Mouse (Mus musculus) hematopoietic stem cell, adult 5-6 weeks (primary cell): ENCODE data around the gene Adcy9. TPM values are rescaled to one million over a fixed set of nuclear protein-coding genes. Genes with fewer than 3 reads are reported as not detected.
"Not testable (repeated sequence)": the region's sequence is repeated elsewhere in the genome, so short reads cannot be mapped to it uniquely, and the experiment has no call there.

Experiments
- ATAC-seq, 2 experiments: fragments of 125-278 bp in 1 of 2; replicated peaks in 1 of 2; 2 replicates each; pipeline ENCODE4 v1.8.0; 2016 to 2017; ENCODE audit warnings: inconsistent platforms in 2 of 2, mild to moderate bottlenecking in 2 of 2, moderate number of reproducible peaks in 2 of 2, low read depth in 1 of 2, moderate TSS enrichment in 1 of 2; ENCODE audit not compliant: low FRiP score in 2 of 2, poor library complexity in 2 of 2, severe bottlenecking in 2 of 2, insufficient read depth in 1 of 2, low TSS enrichment in 1 of 2
- total RNA-seq: library from RNA; stranded (forward); fragments of 172-1452, 232-1000 nt; gene quantifications from 2 replicates; pipeline ENCODE4 v1.2.3, GENCODE M21; 2017

Adcy9 gene
- total RNA-seq, 1 experiment from 2014 or later: 13.1 TPM

DNA sequence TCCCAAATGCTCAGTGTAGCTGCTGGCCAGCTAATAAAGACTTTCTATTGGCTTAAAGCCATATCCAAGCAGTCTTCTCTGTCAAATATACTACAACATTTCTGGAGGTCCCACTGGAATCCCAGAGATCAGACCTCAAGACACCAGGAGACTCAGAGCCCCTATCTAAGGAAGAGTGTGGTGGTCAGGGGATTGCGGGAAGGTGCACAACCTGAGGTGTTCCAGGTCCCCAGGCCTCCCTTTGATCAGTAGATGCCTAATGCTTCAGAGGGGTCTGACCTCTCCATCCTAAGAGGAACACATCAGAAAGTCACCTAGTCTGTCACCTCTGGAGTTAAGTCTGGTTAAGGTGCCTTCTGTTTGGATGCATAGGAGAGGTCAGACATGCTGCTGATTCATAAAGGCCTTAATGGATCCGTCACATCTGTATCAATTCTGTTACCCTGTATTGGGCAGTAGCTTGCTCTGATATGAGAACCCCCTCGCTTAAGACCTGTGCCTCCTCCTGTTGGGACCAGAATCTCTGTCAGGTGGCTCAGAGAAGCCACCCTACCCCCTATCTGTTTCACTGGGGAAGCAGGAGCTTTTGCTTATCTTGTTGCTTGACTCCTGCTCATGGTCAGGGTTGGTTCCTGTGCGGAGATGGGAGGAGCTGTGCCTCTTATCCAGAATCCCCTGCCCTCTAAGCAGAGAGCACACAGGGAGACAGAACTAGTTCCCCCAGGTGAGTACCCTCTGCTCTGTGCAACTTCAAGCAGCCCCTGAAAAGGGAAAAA, 56.8 kb downstream of the Adcy9 start:
- no peak for ATAC-seq

DNA sequence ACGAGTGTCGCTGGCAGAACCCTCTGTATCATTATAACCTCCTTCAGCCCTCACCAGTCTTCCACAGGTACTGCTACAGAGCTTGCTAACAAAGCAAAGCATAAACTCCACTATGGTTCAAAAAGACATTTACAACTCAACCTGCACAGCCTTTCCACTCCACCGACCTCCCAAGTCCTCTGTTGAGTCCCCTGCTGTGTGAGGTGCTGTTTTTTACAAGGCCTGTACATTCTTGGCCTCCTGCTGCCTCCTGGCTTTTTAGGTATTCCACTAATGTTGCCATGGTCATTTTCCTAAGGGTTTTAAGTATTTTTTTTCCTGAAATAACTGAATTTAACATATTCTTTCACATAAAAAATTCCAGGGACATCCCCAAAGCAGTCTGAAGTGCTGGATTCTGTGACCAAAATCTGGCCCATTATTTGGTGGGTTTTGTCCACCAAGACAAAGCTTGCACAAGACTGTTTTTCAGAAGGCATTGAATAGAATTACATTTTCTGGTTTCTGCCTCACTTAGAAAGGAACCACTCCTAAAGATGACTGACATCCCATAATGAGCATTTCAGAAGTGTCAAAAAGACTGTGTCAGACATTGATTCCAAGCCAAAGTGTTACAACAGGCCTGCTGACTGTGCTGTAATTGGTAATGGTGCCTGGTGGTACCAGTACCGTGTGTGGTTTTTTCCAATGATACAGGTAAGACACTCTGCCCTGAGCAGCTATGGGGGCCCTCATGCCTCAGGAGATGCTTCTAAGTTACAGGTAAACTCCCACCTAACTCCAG, 64.8 kb downstream of the Adcy9 start:
- ATAC-seq: no peak

- ATAC-seq: no peak
These were observed 77.7 kb downstream of the Adcy9 start for GRCm38 (mm10) chr16:4342579-4342978.

GRCm38 (mm10) chr16:4341316-4342062, 78.8 kb downstream of the Adcy9 start:
- no peak for ATAC-seq

GRCm38 (mm10) chr16:4339216-4339615, 81.1 kb downstream of the Adcy9 start:
- ATAC-seq: not testable (repeated sequence)

- ATAC-seq: no peak
These were observed 83.0 kb downstream of the Adcy9 start for GRCm38 (mm10) chr16:4337269-4337668.

GRCm38 (mm10) chr16:4333788-4334187, 86.5 kb downstream of the Adcy9 start:
- no peak for ATAC-seq

DNA sequence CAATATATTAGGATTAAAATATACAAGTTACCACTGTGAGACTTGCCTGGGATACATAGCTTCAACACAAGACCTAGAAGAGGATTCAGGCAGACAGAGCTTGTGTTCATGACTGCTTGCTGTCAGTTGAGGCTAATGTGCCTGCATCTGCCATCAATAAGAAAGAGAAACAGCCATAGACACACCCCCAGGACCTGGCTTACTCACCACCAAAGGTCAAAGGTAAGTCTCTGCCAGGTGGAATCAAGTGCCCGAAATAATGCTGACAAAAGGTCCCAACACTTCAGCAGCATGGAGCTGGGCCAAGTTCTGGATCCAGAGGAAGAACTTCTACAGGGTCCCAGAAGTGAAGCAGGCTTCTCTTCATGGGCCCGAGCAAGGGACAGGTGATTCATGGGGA, 86.9 kb downstream of the Adcy9 start:
- ATAC-seq: no peak

GRCm38 (mm10) chr16:4327081-4327480, 93.2 kb downstream of the Adcy9 start:
- ATAC-seq: no peak

DNA sequence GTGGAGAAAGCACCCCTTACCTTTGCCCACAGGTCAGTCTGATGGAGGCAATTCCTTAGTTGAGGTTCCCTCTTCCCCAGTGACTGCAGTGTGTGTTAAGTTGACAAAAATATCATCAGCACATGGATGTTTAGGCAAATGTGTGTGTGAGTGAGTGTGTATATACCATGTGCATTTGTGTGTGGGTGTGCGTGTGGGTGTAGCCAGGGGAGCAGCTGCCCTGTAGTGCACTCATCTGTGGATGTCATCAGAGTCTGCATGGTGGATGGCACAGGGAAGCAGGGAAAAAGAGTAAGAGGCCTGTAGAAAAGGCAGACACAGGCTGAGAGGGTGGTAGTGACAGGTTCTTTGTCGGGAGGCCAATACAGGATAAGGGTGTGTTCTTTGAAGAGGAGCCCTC, 94.5 kb downstream of the Adcy9 start:
- no peak for ATAC-seq

GRCm38 (mm10) chr16:4324967-4325366, 95.3 kb downstream of the Adcy9 start:
- no peak for ATAC-seq

- no peak for ATAC-seq
These were observed 99.4 kb downstream of the Adcy9 start for GRCm38 (mm10) chr16:4320856-4321255.

DNA sequence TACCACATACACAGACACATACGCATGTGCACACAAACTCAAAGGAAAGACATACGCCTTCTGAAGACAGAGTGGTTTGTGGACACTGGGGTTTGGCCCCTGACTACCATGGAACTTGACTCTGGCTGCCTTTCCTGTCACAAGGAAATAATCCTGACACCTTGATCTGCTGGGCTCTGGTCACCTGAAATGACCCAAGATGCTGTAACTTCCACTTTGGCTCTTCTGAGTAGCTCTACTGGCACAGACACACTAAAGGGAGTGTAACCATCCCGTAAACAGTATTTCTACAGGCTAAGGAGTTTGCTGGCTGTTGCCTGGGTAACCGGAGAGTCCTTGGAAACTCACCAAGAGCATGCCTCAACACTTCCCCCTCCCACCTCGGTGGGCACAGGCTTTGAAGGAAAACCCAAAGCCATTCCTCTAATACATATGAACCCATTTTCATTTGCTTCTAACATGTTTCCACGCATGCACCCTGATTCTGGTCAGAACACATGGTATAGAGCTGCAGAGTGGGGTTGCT, 102.2 kb downstream of the Adcy9 start:
- ATAC-seq: no peak

- ATAC-seq: peak; percentile 94
These were observed 104.2 kb downstream of the Adcy9 start for GRCm38 (mm10) chr16:4316094-4316474.

DNA sequence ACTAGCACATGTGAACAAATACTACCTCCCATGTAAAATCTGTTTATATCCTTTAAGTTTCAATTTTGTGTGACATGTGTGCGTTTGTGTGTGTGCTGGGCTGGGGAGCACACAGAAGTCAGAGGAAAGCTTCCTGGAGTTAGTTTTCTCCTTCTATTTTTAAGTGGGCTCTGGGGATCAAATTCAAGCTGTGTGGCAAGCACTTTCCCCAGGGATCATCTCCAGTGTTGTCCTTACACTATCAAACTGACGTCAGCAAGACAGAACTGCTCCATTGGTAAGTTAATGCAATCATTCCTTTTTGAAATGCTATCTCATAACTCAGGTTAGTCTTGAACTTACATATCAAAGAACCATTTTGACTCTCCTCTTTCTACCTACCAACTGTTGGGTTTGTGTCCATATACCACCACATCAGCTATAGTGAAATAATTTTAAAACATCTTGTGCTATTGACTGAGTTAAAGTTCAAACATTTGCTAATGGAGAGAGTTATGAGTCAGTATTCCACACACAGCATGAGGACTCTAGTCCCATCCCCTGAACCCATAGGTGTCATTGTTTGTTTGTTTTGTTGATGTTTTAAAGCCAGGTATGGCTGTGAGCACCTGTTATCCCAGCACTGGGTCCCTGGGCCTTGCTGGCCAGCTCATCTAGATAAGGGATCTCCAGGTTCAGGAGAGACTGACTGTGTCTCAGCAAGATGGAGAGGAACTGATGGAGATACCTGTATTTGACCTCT, 104.8 kb downstream of the Adcy9 start:
- no peak for ATAC-seq

DNA sequence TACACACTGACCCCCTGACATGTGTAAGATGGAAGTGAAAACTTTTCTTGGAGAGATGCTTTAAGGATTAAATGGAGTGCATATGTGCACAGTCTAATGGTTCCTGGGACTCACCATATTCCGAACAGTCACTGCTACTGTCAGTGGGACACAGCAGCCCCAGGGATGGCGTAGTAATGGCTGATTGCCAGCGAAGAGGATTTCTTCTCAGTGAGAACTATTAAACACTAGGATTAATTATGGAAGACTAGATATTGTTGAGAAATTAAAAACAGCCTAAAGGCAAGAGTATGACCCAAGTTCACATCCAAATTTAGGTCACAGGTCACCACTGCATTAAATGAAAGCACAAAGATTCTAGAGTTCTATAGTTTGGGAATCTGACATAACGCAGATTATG, 105.4 kb downstream of the Adcy9 start:
- no peak for ATAC-seq

DNA sequence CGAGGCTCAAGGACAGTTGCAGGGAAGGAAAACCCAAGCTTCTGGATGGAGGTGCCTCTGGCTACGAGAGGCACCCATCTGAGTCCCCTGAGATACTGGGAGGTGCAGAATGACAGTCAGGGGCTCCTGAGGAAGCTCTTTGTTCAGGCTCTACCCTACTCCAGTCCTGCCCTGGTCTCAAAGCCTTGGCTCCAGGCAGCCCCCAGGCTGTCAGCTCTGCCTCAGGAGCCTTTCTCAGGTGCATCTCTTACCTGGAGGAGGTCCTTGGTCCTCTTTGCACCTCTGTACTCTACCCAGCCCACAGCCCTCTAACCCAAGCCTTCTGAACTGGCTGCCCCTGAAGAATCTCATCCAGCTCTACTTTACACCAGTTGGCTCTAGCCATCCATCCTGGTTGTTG, 108.3 kb downstream of the Adcy9 start:
- ATAC-seq: no peak
